23 mouse cellular contexts compared by ENCODE assay signal in genomic region chr7:140912846-140913482, GRCm38 (mm10). TPM values are rescaled to one million over a fixed set of nuclear protein-coding genes. Genes with fewer than 3 reads are reported as not detected.
A peak's percentile ranks its signal among the peaks of the same experiment; 100 is the strongest.
DNase-seq lines count a peak whose midpoint lies in the region; ATAC-seq and TF ChIP-seq lines count a peak whose summit lies in the region.
"Had no signal": no experiment of that assay in that cellular context is flagged by ENCODE, and none has a peak within 500 bp of the region (broad histone marks: within the 10 kb centered on the region; RNA-seq: fewer than 3 reads in every experiment).

No protein-coding gene starts in this region.

- no peaks in the 10 kb centered on the region for H3K27me3 ChIP-seq in intestine, embryonic 15.5 days (replicated peaks)
- H3K27me3 ChIP-seq in kidney, adult 2 months (replicated peaks; ENCODE audit: control insufficient read depth, insufficient read depth, low read length) = no peaks in the 10 kb centered on the region
- no peaks in the 10 kb centered on the region for H3K27me3 ChIP-seq in small intestine, adult 2 months (ENCODE audit: control insufficient read depth, insufficient read depth, low read length)
- H3K27me3 ChIP-seq in forebrain, embryonic 15.5 days = 0 out of 2 replicates have a peak, but pooled peaks cover 3% of the 10 kb centered on the region
- H3K27me3 ChIP-seq: limb, embryonic 15.5 days had no signal

- DNase-seq in kidney, adult 2 months = peak; percentile 88
- DNase-seq in kidney, postnatal 36 days = peak; percentile 67 to 73
- DNase-seq in urinary bladder, postnatal 10 days (ENCODE audit: low spot score) = no peak
- DNase-seq in thymus, postnatal 36 days = no peak
- DNase-seq in layer of hippocampus, adult 8-10 months (ENCODE audit: low spot score in 2 of 2) = no peak
- DNase-seq: adrenal gland, adult 8-10 months; cerebellum, postnatal 36 days; heart, adult 2 months; thymus, postnatal 4 days had no signal

- no peak for TF ChIP-seq CTCF in kidney, adult 2 months (conservative IDR thresholded peaks at IDR 0.05; ENCODE audit: insufficient read depth, insufficient read length, low read depth, low read length)
- TF ChIP-seq CTCF in small intestine, adult 2 months (IDR thresholded peaks at IDR 0.05; ENCODE audit: extremely low read depth, insufficient read length, insufficient replicate concordance, low read depth, low read length) = no peak

- no peak overlapping the region for H3K4me3 ChIP-seq in intestine, embryonic 15.5 days (replicated peaks)
- no peak overlapping the region for H3K4me3 ChIP-seq in kidney, adult 2 months (ENCODE audit: insufficient read depth, low read depth, low read length)
- no peak overlapping the region for H3K4me3 ChIP-seq in small intestine, adult 2 months (ENCODE audit: low read depth, low read length)
- no peak overlapping the region for H3K4me3 ChIP-seq in forebrain, embryonic 15.5 days
- H3K4me3 ChIP-seq: erythroblast, embryonic 14.5 days; heart, adult 2 months; heart, embryonic 15.5 days; limb, embryonic 15.5 days had no signal

- H3K4me2 ChIP-seq in intestine, embryonic 15.5 days (replicated peaks) = peak overlapping the region; percentile 26; the same call in 1 of the 2 replicates
- no peak overlapping the region for H3K4me2 ChIP-seq in forebrain, embryonic 15.5 days (replicated peaks)
- H3K4me2 ChIP-seq: heart, embryonic 15.5 days; limb, embryonic 15.5 days had no signal

- no peaks in the 10 kb centered on the region for H3K9me3 ChIP-seq in intestine, embryonic 15.5 days
- H3K9me3 ChIP-seq in forebrain, embryonic 15.5 days = no peaks in the 10 kb centered on the region
- H3K9me3 ChIP-seq: heart, embryonic 15.5 days; limb, embryonic 15.5 days had no signal

- H3K9ac ChIP-seq in intestine, embryonic 15.5 days = no peak overlapping the region
- no peak overlapping the region for H3K9ac ChIP-seq in forebrain, embryonic 15.5 days (replicated peaks)
- H3K9ac ChIP-seq: heart, embryonic 15.5 days; limb, embryonic 15.5 days had no signal

- H3K4me1 ChIP-seq in intestine, embryonic 15.5 days (replicated peaks) = 0 out of 2 replicates have a peak, but pooled peaks cover 7% of the 10 kb centered on the region
- peaks cover 12% of the 10 kb centered on the region; the same call in 1 of the 2 replicates for H3K4me1 ChIP-seq in kidney, adult 2 months (ENCODE audit: control insufficient read depth, insufficient read depth, low read length)
- peaks cover 26% of the 10 kb centered on the region for H3K4me1 ChIP-seq in small intestine, adult 2 months (ENCODE audit: control insufficient read depth, insufficient read depth, insufficient read length, low read length)
- H3K4me1 ChIP-seq in forebrain, embryonic 15.5 days = peaks cover 5% of the 10 kb centered on the region

- WGBS in intestine, embryonic 15.5 days = 46% methylated on average over 5 of the region's 5 CpGs
- 28% methylated on average over 5 of the region's 5 CpGs for WGBS in kidney, adult 2 months
- WGBS in small intestine, adult 2 months = 28% methylated on average over 5 of the region's 5 CpGs
- 75% methylated on average over 5 of the region's 5 CpGs for WGBS in forebrain, embryonic 15.5 days

- H3K27ac ChIP-seq in intestine, embryonic 15.5 days = peak overlapping the region; percentile 77
- peak overlapping the region; percentile 77 for H3K27ac ChIP-seq in kidney, adult 2 months (ENCODE audit: insufficient read depth, low read depth, low read length)
- H3K27ac ChIP-seq in small intestine, adult 2 months (ENCODE audit: insufficient read depth, low read depth, low read length) = peak overlapping the region; percentile 96
- no peak overlapping the region for H3K27ac ChIP-seq in forebrain, embryonic 15.5 days (replicated peaks)
- H3K27ac ChIP-seq: heart, adult 2 months; heart, embryonic 15.5 days; limb, embryonic 15.5 days had no signal

- H3K36me3 ChIP-seq in intestine, embryonic 15.5 days = no peaks in the 10 kb centered on the region
- no peaks in the 10 kb centered on the region for H3K36me3 ChIP-seq in kidney, adult 2 months (ENCODE audit: control insufficient read depth, insufficient read depth, low read length)
- H3K36me3 ChIP-seq in small intestine, adult 2 months (ENCODE audit: control insufficient read depth, insufficient read depth, low read length) = no peaks in the 10 kb centered on the region
- H3K36me3 ChIP-seq in forebrain, embryonic 15.5 days = no peaks in the 10 kb centered on the region
- H3K36me3 ChIP-seq: heart, embryonic 15.5 days; limb, embryonic 15.5 days had no signal

- TF ChIP-seq POLR2A in kidney, adult 2 months (IDR thresholded peaks at IDR 0.05; ENCODE audit: low read depth, low read length) = no peak
- TF ChIP-seq POLR2A in small intestine, adult 2 months (IDR thresholded peaks at IDR 0.05; ENCODE audit: low read depth, low read length) = 0 out of 2 replicates have a peak, but pooled peaks have one; percentile 16

- ATAC-seq in intestine, embryonic 15.5 days = peak; percentile 91
- ATAC-seq in forebrain, embryonic 15.5 days (replicated peaks) = no peak
- ATAC-seq: forebrain, embryonic 14.5 days had no signal

RNA-seq across cellular contexts. Expression of gene Nlrp6, which starts 7.7 kb away (rescaled TPM):
- 42.9 and 46.8 TPM in 2 replicates for polyA plus RNA-seq in intestine, embryonic 15.5 days (2015; fragmentation: Nextera tagmentation; extraction: Ambion mirVana)
- 56.6 and 70.7 TPM in 2 replicates for polyA plus RNA-seq in kidney, adult 2 months (2012; rRNA removed)
- polyA plus RNA-seq in small intestine, adult 2 months (2012; rRNA removed) = 45.0 and 110 TPM in 2 replicates
- polyA plus RNA-seq in forebrain, embryonic 15.5 days (2015; fragmentation: Nextera tagmentation; extraction: Ambion mirVana) = 0.24 and 0.28 TPM in 2 replicates
- total RNA-seq in layer of hippocampus, adult 8-10 months (2022) = under 1 TPM; 0.49 to 0.64 (median 0.59) TPM
- total RNA-seq: gastrocnemius, adult 18-20 months; MEL had no signal
- polyA plus RNA-seq: embryonic facial prominence, embryonic 11.5 days; erythroblast, embryonic 14.5 days had no signal

RNA-seq across cellular contexts. Expression of gene Cox8b, which starts 12.7 kb away (rescaled TPM):
- polyA plus RNA-seq in intestine, embryonic 15.5 days (2015; fragmentation: Nextera tagmentation; extraction: Ambion mirVana) = not detected in 2 replicates
- polyA plus RNA-seq in kidney, adult 2 months (2012; rRNA removed) = 111 and 188 TPM in 2 replicates
- 1.1 and 1.2 TPM in 2 replicates for polyA plus RNA-seq in small intestine, adult 2 months (2012; rRNA removed)
- polyA plus RNA-seq in forebrain, embryonic 15.5 days (2015; fragmentation: Nextera tagmentation; extraction: Ambion mirVana) = not detected in 2 replicates
- 1 to 10 TPM in 3 of 4 experiments, not detected in 1; 1.8 to 2.3 (median 1.9) TPM for total RNA-seq in layer of hippocampus, adult 8-10 months (2022)
- total RNA-seq: hematopoietic stem cell, adult 5-6 weeks; left cerebral cortex, postnatal 10 days; MEL had no signal
- polyA plus RNA-seq: embryonic facial prominence, embryonic 11.5 days; erythroblast, embryonic 14.5 days; forebrain, embryonic 14.5 days; spleen, adult 2 months; testis, adult 2 months had no signal

RNA-seq across cellular contexts. Expression of gene Pgghg, which starts 28.2 kb away (rescaled TPM):
- 21.6 and 21.9 TPM in 2 replicates for polyA plus RNA-seq in intestine, embryonic 15.5 days (2015; fragmentation: Nextera tagmentation; extraction: Ambion mirVana)
- polyA plus RNA-seq in kidney, adult 2 months (2012; rRNA removed) = 58.0 and 71.2 TPM in 2 replicates
- polyA plus RNA-seq in small intestine, adult 2 months (2012; rRNA removed) = 10.8 and 15.1 TPM in 2 replicates
- polyA plus RNA-seq in forebrain, embryonic 15.5 days (2015; fragmentation: Nextera tagmentation; extraction: Ambion mirVana) = 8.5 and 8.7 TPM in 2 replicates
- 1 to 10 TPM; 3.6 to 6.3 (median 4.9) TPM for total RNA-seq in layer of hippocampus, adult 8-10 months (2022)

RNA-seq across cellular contexts. Expression of gene Sirt3, which starts 30.9 kb away (rescaled TPM):
- polyA plus RNA-seq in intestine, embryonic 15.5 days (2015; fragmentation: Nextera tagmentation; extraction: Ambion mirVana) = 27.7 and 31.4 TPM in 2 replicates
- polyA plus RNA-seq in kidney, adult 2 months (2012; rRNA removed) = 155 and 168 TPM in 2 replicates
- polyA plus RNA-seq in small intestine, adult 2 months (2012; rRNA removed) = 13.6 and 20.4 TPM in 2 replicates
- 33.6 and 36.5 TPM in 2 replicates for polyA plus RNA-seq in forebrain, embryonic 15.5 days (2015; fragmentation: Nextera tagmentation; extraction: Ambion mirVana)
- 10 to 100 TPM; 65.3 to 73.7 (median 70.3) TPM for total RNA-seq in layer of hippocampus, adult 8-10 months (2022)

RNA-seq across cellular contexts. Expression of gene Psmd13, which starts 31.2 kb away (rescaled TPM):
- 194 and 214 TPM in 2 replicates for polyA plus RNA-seq in intestine, embryonic 15.5 days (2015; fragmentation: Nextera tagmentation; extraction: Ambion mirVana)
- polyA plus RNA-seq in kidney, adult 2 months (2012; rRNA removed) = 66.8 and 75.2 TPM in 2 replicates
- 33.5 and 55.7 TPM in 2 replicates for polyA plus RNA-seq in small intestine, adult 2 months (2012; rRNA removed)
- polyA plus RNA-seq in forebrain, embryonic 15.5 days (2015; fragmentation: Nextera tagmentation; extraction: Ambion mirVana) = 283 and 287 TPM in 2 replicates
- total RNA-seq in layer of hippocampus, adult 8-10 months (2022) = 100 to 1,000 TPM; 105 to 120 (median 119) TPM

Comparison
In these comparisons a context has a peak if more than half of its experiments do, and no peak if none do; other contexts are left out.
1. DNase-seq: peak in kidney, adult 2 months (single experiment) and kidney, postnatal 36 days (2 of 2); none in urinary bladder, postnatal 10 days (single experiment), thymus, postnatal 36 days (0 of 2) and layer of hippocampus, adult 8-10 months (0 of 2).
2. RNA of gene Nlrp6, which starts 7.7 kb away (polyA plus RNA-seq): 45.0 to 110 TPM in small intestine, adult 2 months, 56.6 to 70.7 TPM in kidney, adult 2 months and 42.9 to 46.8 TPM in intestine, embryonic 15.5 days; 0.24 to 0.28 TPM in forebrain, embryonic 15.5 days; every median in the first group is over 10 times any median in the second.
3. RNA of gene Cox8b, which starts 12.7 kb away (polyA plus RNA-seq): 111 to 188 TPM in kidney, adult 2 months; 1.1 to 1.2 TPM in small intestine, adult 2 months, not detected in intestine, embryonic 15.5 days and not detected in forebrain, embryonic 15.5 days; every median in the first group is over 10 times any median in the second.